Mouse (Mus musculus): ENCODE data around the gene Alg3. TPM values are rescaled to one million over a fixed set of nuclear protein-coding genes. Genes with fewer than 3 reads are reported as not detected.
A peak's percentile ranks its signal among the peaks of the same experiment; 100 is the strongest.

Alg3 gene
- polyA plus RNA-seq, 1 experiment = 30.5 TPM

DNA sequence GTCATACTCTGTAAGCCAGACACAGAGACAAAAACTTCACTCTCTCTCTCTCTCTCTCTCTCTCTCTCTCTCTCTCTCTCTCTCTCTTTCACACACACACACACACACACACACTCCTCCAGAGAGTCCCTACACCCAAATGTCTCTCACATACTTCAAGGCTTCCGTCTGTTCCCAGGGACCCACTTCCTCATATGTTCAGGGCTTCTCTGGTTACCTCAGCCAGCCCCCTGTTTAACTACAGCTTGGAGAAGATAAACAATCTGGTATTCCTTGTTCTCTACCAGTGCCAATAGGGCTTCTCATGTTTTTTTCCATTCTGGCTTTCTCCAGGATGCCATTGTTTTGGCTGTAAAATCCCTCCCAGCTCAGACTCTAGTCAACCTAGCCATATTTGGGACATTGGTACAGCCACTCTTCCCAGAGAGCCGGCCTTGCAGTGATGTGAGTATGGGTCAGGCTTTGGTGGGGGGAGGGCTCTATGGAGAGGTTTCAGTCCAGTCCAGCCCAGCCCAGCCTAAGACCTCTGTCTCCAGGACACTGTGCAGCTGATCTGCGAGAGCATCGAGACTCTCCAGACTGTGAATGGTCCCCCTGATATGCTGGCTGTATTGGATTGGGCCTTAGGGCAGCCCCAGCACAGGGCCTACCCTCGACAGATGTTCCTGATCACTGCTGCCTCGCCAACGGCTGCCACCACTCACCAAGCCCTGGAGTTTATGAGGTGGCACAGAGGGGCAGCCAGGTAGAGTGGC, 14.7 kb downstream of the Alg3 start:
- no peak for DNase-seq (ENCODE audit: low read depth)

DNA sequence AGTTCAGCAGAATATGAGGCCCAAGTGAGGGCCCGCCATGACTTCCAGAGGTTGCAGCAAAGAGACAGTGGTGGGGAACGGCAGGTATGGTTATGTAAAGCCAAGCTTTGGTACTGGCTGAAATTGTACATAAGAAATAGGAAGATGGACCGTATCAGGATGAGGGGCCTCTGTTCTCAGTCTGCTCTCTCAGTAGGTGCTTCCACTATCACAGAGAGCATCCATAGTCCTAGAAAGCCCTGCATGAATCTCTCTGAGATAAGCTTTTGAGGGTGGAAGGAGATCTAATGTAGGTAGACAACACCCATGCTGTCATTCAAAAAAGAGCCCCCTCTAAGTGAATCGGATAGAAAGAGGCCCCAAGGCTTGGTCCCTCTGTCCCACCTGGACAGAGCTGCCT, 15.8 kb downstream of the Alg3 start:
- no peak for DNase-seq (ENCODE audit: low read depth)
- TF ChIP-seq CTCF (IDR thresholded peaks at IDR 0.05; ENCODE audit: borderline replicate concordance, extremely low read depth, insufficient read depth, insufficient read length) = no peak

More for the DNA sequence above, 14.7 kb downstream of the Alg3 start:
- no peak for TF ChIP-seq CTCF (IDR thresholded peaks at IDR 0.05; ENCODE audit: borderline replicate concordance, extremely low read depth, insufficient read depth, insufficient read length)
- no peak for TF ChIP-seq POLR2A (IDR thresholded peaks at IDR 0.05; ENCODE audit: borderline replicate concordance, extremely low read depth, insufficient read depth, insufficient read length, poor library complexity, severe bottlenecking)

DNA sequence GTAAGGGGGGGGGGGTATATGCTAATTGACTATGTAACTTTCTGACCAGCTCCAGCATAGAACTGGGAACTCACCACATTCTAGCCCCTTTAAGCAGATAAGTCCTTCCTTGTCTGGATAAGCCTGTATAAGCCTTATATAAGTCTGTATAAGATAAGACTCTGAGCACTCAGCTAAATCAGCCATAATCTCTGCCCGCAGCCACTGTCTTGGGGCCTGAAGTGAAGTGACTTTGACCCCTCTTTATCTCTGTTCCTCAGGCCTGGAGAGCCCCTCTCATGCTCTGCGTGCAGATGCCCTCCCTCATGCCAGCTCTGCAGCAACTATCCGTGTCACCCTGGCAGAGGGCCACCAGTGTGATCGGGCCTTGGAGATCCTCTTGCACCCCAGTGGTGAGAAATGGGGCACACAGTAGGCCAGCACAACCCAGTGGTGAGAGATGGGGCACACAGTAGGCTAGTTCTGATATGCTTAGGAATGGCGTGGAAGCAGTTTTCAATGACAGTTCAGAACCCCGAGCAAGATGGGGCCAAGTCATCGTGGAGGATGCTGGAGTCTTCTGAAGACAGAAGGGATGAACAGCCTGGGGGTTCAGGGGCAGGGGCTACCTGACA, 16.4 kb downstream of the Alg3 start:
- DNase-seq (ENCODE audit: low read depth) = no peak
- TF ChIP-seq POLR2A (IDR thresholded peaks at IDR 0.05; ENCODE audit: borderline replicate concordance, extremely low read depth, insufficient read depth, insufficient read length, poor library complexity, severe bottlenecking) = no peak
- TF ChIP-seq CTCF (IDR thresholded peaks at IDR 0.05; ENCODE audit: borderline replicate concordance, extremely low read depth, insufficient read depth, insufficient read length) = no peak

DNA sequence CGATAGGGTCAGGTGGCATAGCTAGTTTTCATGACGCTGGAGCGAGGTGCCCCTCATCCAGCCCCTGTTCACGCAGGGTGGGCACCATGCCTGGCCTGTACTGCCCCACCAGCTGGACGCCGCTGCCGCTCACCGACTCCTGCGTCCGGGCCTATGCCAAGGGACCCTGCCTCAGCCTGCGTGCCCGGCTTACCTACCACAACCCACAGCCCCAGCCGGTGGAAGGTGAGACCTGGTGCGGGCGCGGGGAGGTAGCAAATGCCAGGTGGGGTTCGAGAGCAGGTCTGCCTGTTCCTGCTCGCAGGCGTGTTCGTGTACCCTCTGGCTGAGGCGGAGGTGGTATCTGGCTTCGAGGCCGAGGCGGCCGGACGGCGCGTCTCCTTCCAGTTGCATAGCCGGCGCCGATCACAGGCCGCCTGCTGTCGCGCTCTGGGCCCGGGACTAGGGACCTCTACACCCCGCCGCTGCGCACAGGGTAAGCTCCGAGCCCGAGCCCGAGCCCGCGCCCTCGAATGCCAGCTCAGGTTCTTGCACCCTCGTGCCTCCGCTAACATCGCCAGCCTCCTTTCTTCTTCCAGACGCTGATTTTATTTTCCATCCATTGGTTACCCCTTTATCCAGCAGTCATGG, 20.3 kb downstream of the Alg3 start:
- TF ChIP-seq CTCF (IDR thresholded peaks at IDR 0.05; ENCODE audit: borderline replicate concordance, extremely low read depth, insufficient read depth, insufficient read length) (no peak), POLR2A (IDR thresholded peaks at IDR 0.05; ENCODE audit: borderline replicate concordance, extremely low read depth, insufficient read depth, insufficient read length, poor library complexity, severe bottlenecking) (no peak)
- no peak for DNase-seq (ENCODE audit: low read depth)

DNA sequence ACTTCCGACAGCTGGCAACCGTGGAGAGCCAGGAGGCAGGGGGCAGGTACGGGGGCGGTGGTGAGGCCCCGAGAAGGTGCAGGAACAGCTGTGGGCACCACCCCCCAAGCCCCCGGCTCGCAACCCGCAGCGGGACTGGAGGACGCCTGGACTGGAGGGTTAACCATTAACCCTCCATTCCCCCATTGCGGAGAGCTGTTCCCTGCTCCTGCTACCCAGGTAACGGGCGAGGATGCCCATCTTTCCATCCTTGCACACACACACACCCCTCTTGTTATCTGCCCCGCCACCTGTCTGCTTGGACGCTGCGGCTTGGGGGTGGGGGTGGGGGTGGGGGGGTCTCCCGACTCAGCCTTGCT, 20.9 kb downstream of the Alg3 start:
- DNase-seq (ENCODE audit: low read depth) = no peak
- TF ChIP-seq POLR2A (IDR thresholded peaks at IDR 0.05; ENCODE audit: borderline replicate concordance, extremely low read depth, insufficient read depth, insufficient read length, poor library complexity, severe bottlenecking) (no peak), CTCF (IDR thresholded peaks at IDR 0.05; ENCODE audit: borderline replicate concordance, extremely low read depth, insufficient read depth, insufficient read length) (no peak)

DNA sequence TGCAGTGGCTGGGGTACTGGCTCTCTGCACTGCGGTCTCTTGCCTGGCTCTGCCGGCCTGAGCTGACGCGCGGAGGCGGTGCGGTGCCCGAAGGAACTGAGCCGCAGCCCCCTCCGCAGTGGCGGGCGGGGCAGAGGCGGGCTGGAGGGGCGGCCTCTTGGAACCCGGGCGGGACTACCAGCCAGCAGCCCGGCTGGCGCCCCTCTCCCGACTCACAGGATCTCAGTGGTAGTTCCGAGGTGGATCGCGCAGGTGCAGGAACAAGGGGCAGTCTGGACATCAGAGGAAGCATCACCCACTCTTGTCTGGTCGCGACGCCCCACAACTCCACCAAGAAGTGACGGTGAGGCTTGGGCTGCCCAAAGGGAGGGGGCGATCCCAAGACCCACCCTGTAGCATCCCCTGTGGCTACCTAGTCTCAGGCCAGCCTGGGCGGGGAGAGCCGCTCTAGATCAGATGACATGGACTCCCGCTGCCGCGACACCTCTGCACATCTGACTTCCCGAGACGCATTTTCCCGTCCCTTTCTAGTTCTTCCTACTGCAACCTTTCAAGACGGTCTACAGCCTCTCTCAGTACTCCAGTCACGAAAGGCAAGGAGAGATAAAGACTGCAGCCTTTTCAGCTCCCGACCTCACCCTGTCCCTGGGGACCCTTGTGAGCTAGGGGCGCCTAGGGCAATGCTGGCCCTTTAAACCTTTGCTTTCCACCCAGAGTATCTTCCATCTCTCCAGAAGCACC, 21.4 kb downstream of the Alg3 start:
- TF ChIP-seq CTCF (IDR thresholded peaks at IDR 0.05; ENCODE audit: borderline replicate concordance, extremely low read depth, insufficient read depth, insufficient read length) (no peak), POLR2A (IDR thresholded peaks at IDR 0.05; ENCODE audit: borderline replicate concordance, extremely low read depth, insufficient read depth, insufficient read length, poor library complexity, severe bottlenecking) (no peak)
- DNase-seq (ENCODE audit: low read depth) = peak; percentile 71

DNA sequence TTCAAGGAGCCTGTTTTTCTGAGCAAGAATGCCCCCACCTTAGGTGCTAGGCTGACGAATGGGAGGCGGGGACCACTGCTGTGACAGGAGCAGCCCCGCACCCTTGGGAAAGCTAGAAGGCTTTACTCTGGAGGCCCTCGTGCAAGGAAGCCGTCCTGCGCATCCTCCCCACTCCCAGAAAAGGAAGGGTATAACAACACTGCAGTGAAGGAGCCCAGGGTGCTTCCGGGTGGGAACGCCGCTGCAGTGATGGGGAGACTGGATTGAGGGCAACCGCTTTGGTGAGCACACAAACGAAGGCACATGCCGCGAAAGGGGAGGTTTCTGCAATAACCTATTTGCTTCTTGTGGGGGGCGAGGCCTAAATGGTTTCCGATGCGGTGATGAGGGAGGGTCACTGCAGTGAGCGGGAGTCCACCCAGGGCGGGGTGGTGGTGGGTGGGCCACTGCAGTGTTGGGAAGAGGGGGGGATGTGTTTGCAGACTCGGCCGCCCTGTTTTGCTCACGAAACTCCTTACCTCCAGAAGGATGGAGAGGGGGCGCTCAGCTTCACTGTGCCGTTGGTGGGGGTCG, 22.1 kb downstream of the Alg3 start, which contains the start of gene Vwa5b2:
Gene Vwa5b2, plus strand, starts transcription at position 106 of the 573 bp plus-strand sequence.
- DNase-seq (ENCODE audit: low read depth) = no peak
- TF ChIP-seq CTCF (IDR thresholded peaks at IDR 0.05; ENCODE audit: borderline replicate concordance, extremely low read depth, insufficient read depth, insufficient read length) (no peak), POLR2A (IDR thresholded peaks at IDR 0.05; ENCODE audit: borderline replicate concordance, extremely low read depth, insufficient read depth, insufficient read length, poor library complexity, severe bottlenecking) (no peak)

DNA sequence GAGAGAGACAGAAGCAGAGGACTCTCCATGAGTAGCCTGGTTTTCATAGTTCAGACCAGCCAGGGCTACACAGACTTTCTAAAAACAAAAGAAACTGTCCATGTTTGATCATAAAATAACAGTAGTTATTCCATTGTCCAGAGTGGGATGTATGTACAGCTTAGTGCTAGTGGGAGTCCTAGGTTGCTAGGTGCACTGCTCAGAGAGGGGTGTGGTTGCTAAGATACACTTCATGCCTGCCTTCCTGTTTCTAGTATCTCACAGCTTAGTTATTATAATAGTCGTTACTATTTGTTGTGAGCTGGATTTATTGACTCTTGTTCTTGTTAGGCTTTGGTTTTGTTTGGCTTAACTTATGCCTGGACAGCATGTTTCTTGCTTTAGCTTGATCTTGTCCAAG, 46.5 kb downstream of the Alg3 start:
- no peak for DNase-seq (ENCODE audit: low read depth)
- TF ChIP-seq CTCF (IDR thresholded peaks at IDR 0.05; ENCODE audit: borderline replicate concordance, extremely low read depth, insufficient read depth, insufficient read length) (no peak), POLR2A (IDR thresholded peaks at IDR 0.05; ENCODE audit: borderline replicate concordance, extremely low read depth, insufficient read depth, insufficient read length, poor library complexity, severe bottlenecking) (no peak)

DNA sequence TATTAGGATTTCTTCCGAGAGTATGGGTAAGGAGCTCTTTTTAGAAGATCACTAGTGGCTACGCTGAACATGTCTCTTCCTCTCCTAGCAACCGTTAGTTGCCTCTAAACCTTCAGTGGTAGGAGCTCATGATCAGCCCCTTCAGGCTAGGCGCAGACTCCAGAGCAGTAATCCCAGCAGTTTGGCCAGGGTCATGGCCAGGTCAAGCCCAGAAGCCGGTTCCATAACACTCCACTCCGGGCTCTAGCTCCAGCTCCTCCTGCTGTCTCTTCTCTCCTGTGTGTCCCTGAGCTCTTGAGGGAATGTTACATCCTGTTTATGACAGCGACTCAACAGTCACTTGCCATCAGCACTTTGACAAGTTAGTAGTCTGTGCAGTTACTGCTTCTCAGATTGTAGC, 54.2 kb downstream of the Alg3 start:
- no peak for DNase-seq (ENCODE audit: low read depth)
- no peak for TF ChIP-seq POLR2A (IDR thresholded peaks at IDR 0.05; ENCODE audit: borderline replicate concordance, extremely low read depth, insufficient read depth, insufficient read length, poor library complexity, severe bottlenecking)
- TF ChIP-seq CTCF (IDR thresholded peaks at IDR 0.05; ENCODE audit: borderline replicate concordance, extremely low read depth, insufficient read depth, insufficient read length) = no peak

Other genes with a start within 250 kb of the Alg3 start
- gene Abcc5, start 185.3 kb downstream of the Alg3 start, polyA plus RNA-seq (2012; rRNA removed) = 269 and 333 TPM in 2 replicates
- gene Eif2b5, start 112.9 kb downstream of the Alg3 start, polyA plus RNA-seq (2012; rRNA removed) = 56.7 and 61.0 TPM in 2 replicates
- gene Dvl3, start 94.8 kb downstream of the Alg3 start, polyA plus RNA-seq (2012; rRNA removed) = 63.6 and 109 TPM in 2 replicates
- gene Ap2m1, start 76.3 kb downstream of the Alg3 start, polyA plus RNA-seq (2012; rRNA removed) = 1,266 and 1,281 TPM in 2 replicates
- gene Abcf3, start 63.2 kb downstream of the Alg3 start, polyA plus RNA-seq (2012; rRNA removed) = 67.5 TPM in 2 replicates
- 28.2 and 44.7 TPM in 2 replicates for gene Vwa5b2, start 22.3 kb downstream of the Alg3 start, polyA plus RNA-seq (2012; rRNA removed)
- gene Eef1akmt4, start 142 bp downstream of the Alg3 start, polyA plus RNA-seq (2012; rRNA removed) = 9.2 and 16.4 TPM in 2 replicates
- gene Gm49333, start 125 bp downstream of the Alg3 start, polyA plus RNA-seq (2012; rRNA removed) = not detected in 2 replicates
- 82.1 and 103 TPM in 2 replicates for gene Camk2n2, start 9.6 kb upstream of the Alg3 start, polyA plus RNA-seq (2012; rRNA removed)
- 27.3 and 27.7 TPM in 2 replicates for gene Ece2, start 18.1 kb upstream of the Alg3 start, polyA plus RNA-seq (2012; rRNA removed)
- gene Psmd2, start 39.9 kb upstream of the Alg3 start, polyA plus RNA-seq (2012; rRNA removed) = 215 and 226 TPM in 2 replicates
- gene Eif4g1, start 56.6 kb upstream of the Alg3 start, polyA plus RNA-seq (2012; rRNA removed) = 231 and 269 TPM in 2 replicates
- 53.5 and 74.8 TPM in 2 replicates for gene Fam131a, start 81.5 kb upstream of the Alg3 start, polyA plus RNA-seq (2012; rRNA removed)
- gene Polr2h, start 105.9 kb upstream of the Alg3 start, polyA plus RNA-seq (2012; rRNA removed) = 51.9 and 66.5 TPM in 2 replicates
- gene Clcn2, start 106.0 kb upstream of the Alg3 start, polyA plus RNA-seq (2012; rRNA removed) = 80.4 and 100 TPM in 2 replicates
- gene Chrd, start 121.4 kb upstream of the Alg3 start, polyA plus RNA-seq (2012; rRNA removed) = 24.6 and 30.0 TPM in 2 replicates
- gene Thpo, start 122.8 kb upstream of the Alg3 start, polyA plus RNA-seq (2012; rRNA removed) = 2.8 and 3.6 TPM in 2 replicates

Data from brain, embryonic 14.5 days (tissue).